Mouse (Mus musculus): ENCODE measurements around the gene Higd1b. TPM values are rescaled to one million over a fixed set of nuclear protein-coding genes. Genes with fewer than 3 reads are reported as not detected.

The Higd1b gene
- polyA plus RNA-seq, 1 experiment: 9.9 TPM

GRCm38 (mm10) chr11:102838616-102839150 is 3.0 kb downstream of the Higd1b start:
- DNase-seq (ENCODE audit: low read depth): no peak

- no peak for DNase-seq (ENCODE audit: low read depth)
Observed at GRCm38 (mm10) chr11:102845926-102846325, 10.3 kb downstream of the Higd1b start.

GRCm38 (mm10) chr11:102851883-102852282 is 16.2 kb downstream of the Higd1b start:
- DNase-seq (ENCODE audit: low read depth): no peak

- no peak for DNase-seq (ENCODE audit: low read depth)
Observed at GRCm38 (mm10) chr11:102853760-102854159, 18.1 kb downstream of the Higd1b start.

GRCm38 (mm10) chr11:102855941-102856340 is 20.3 kb downstream of the Higd1b start:
- DNase-seq (ENCODE audit: low read depth): no peak

- DNase-seq (ENCODE audit: low read depth): no peak
Observed at GRCm38 (mm10) chr11:102858951-102859350, 23.3 kb downstream of the Higd1b start.

GRCm38 (mm10) chr11:102859933-102860332 is 24.3 kb downstream of the Higd1b start:
- DNase-seq (ENCODE audit: low read depth): no peak

GRCm38 (mm10) chr11:102864272-102864671 is 28.6 kb downstream of the Higd1b start:
- no peak for DNase-seq (ENCODE audit: low read depth)

GRCm38 (mm10) chr11:102874801-102875334 is 39.2 kb downstream of the Higd1b start:
- DNase-seq (ENCODE audit: low read depth): no peak

GRCm38 (mm10) chr11:102879558-102879957 is 43.9 kb downstream of the Higd1b start:
- no peak for DNase-seq (ENCODE audit: low read depth)

GRCm38 (mm10) chr11:102880585-102881313 is 45.1 kb downstream of the Higd1b start, which contains the start of the genes Eftud2 and Ccdc103:
Gene Eftud2 (minus strand): TSS chr11:102880985.
Gene Ccdc103 (plus strand): TSS chr11:102881204.
- DNase-seq (ENCODE audit: low read depth): peak; percentile 50

- DNase-seq (ENCODE audit: low read depth): no peak
Observed at GRCm38 (mm10) chr11:102881314-102882198, 45.9 kb downstream of the Higd1b start.

GRCm38 (mm10) chr11:102884616-102885219 is 49.1 kb downstream of the Higd1b start, which contains the start of gene Fam187a:
Gene Fam187a (plus strand): TSS chr11:102885169.
- no peak for DNase-seq (ENCODE audit: low read depth)

GRCm38 (mm10) chr11:102887433-102887832 is 51.8 kb downstream of the Higd1b start:
- no peak for DNase-seq (ENCODE audit: low read depth)

Other genes starting within 250 kb of the Higd1b start
- gene Fzd2, start 231.5 kb upstream of the Higd1b start, polyA plus RNA-seq (2012; rRNA removed): 17.3 and 18.7 TPM in 2 replicates
- gene Meioc, start 172.1 kb upstream of the Higd1b start, polyA plus RNA-seq (2012; rRNA removed): 0.23 TPM in 1 of 2 replicates, not detected in the other
- gene Ccdc43, start 138.1 kb upstream of the Higd1b start, polyA plus RNA-seq (2012; rRNA removed): 6.8 and 7.0 TPM in 2 replicates
- 3.9 and 4.1 TPM in 2 replicates for gene Adam11, start 74.4 kb upstream of the Higd1b start, polyA plus RNA-seq (2012; rRNA removed)
- gene Gjc1, start 16.1 kb upstream of the Higd1b start, polyA plus RNA-seq (2012; rRNA removed): 13.6 and 14.7 TPM in 2 replicates
- gene Eftud2, start 45.1 kb downstream of the Higd1b start, polyA plus RNA-seq (2012; rRNA removed): 74.1 and 82.2 TPM in 2 replicates
- gene Ccdc103, start 45.4 kb downstream of the Higd1b start, polyA plus RNA-seq (2012; rRNA removed): 0.71 and 0.73 TPM in 2 replicates
- 0.08 and 0.16 TPM in 2 replicates for gene Fam187a, start 49.3 kb downstream of the Higd1b start, polyA plus RNA-seq (2012; rRNA removed)
- 0.32 and 0.37 TPM in 2 replicates for gene Gfap, start 65.1 kb downstream of the Higd1b start, polyA plus RNA-seq (2012; rRNA removed)
- 1.2 TPM in 2 replicates for gene Kif18b, start 89.3 kb downstream of the Higd1b start, polyA plus RNA-seq (2012; rRNA removed)
- gene C1ql1, start 110.8 kb downstream of the Higd1b start, polyA plus RNA-seq (2012; rRNA removed): 0.27 and 0.36 TPM in 2 replicates
- 43.3 and 60.0 TPM in 2 replicates for gene Nmt1, start 192.3 kb downstream of the Higd1b start, polyA plus RNA-seq (2012; rRNA removed)
- 58.6 and 61.1 TPM in 2 replicates for gene Dcakd, start 192.5 kb downstream of the Higd1b start, polyA plus RNA-seq (2012; rRNA removed)

Data from gonadal fat pad, adult 2 months (tissue).